Mouse (Mus musculus) ES-Bruce4 (cell line): Measurements from ENCODE around the gene Ikbkg.

Source experiments
- CTCF ChIP-seq: IDR thresholded peaks from one replicate; pipeline ENCODE4 v1.8.1; 2011; ENCODE audit warnings: low read depth, low read length
- EP300 ChIP-seq: IDR thresholded peaks from 2 replicates; pipeline ENCODE4 v1.6.1; 2011; ENCODE audit warnings: low read depth, low read length; ENCODE audit not compliant: insufficient read depth
- POLR2A ChIP-seq: IDR thresholded peaks from one replicate; pipeline ENCODE4 v1.8.1; 2011; ENCODE audit warnings: low read length; ENCODE audit not compliant: insufficient read depth

- TF ChIP-seq CTCF (no peak), POLR2A (no peak), EP300 (no peak)
Observed at GRCm38 (mm10) chrX:74427116-74427515, 34.0 kb downstream of the Ikbkg start.
